Mouse (Mus musculus): ENCODE measurements around the gene Stum. TPM values are rescaled to one million over a fixed set of nuclear protein-coding genes. Genes with fewer than 3 reads are reported as not detected.
A peak's percentile ranks its signal among the peaks of the same experiment; 100 is the strongest.

Stum gene
- total RNA-seq, 2 experiments from 2014 or later, result 0.95 to 1.0 TPM

DNA sequence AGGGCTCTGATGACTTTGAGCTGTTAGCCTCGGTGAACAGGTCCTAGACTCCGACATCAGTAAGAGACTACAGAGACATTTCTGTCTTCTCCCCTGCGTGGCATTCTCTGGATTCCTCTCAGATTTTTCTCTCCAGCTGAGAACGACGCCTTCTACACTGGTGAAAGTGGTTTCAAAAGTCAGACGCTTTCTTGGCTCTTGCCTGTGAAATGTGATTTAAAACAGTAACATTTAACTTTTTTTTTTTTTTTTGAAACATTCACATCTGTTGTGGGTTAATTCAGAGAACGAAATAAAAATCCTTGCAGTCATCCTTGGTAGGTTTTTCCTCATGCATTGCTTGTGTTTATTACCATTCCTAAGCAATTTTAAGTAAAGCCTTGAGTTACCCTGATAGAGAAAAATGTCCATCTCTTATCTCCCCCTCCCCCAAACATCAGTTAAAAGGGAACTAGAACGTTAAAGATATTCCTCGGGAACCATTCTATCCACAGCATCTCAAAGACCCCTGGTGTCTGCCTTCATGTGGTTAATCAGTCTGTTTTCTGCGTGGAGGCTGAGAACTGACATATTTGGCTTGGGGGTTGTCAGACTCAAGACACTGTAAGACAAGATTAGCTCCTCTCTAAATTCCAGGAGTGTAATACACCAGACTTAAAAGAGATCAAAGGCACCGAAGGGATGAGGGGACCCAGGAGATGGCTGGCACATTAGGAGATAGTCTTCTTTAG lies 95.4 kb downstream of the Stum start:
- no peak for DNase-seq (ENCODE audit: low spot score in 2 of 2)

DNA sequence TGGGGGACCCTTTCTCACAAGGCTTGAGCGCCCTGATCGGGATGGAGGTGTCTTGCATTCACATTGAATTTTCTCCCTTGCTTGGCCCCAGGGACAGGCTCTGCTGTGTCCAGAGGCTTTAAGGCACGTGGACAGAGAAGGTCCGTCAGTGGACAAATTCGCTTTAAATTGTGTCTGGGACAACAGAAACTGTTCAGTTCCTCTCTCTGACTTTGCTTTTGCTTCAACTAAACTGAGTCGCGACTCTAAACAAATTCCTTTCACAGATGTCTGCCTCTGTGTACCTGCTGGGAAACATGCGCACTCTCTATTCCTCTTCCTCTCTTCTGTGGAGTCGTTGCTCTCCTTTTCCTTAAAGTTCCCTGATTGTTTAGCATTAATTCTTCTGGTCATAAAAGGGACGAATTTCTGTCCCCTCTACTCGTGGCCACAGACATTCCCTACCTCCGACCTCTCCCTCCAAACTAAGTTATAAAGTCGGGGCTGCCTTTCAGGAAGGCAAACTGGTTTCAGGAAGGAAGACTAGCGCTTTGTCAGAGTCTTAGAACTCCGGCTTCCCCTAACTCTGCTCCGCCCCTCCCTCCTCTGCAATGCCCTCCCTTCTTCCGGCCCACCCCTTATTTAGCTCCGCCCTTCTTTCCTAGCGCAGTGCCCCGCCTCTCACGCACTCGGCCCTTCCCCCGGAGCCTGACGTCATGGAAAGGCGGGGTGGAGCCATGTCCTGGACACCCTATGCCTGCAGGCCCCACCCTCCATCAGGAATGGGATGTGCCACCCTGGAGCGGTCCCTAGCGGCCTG lies 96.2 kb downstream of the Stum start:
- peak; percentile 93 to 98 for DNase-seq (ENCODE audit: low spot score in 2 of 2)

DNA sequence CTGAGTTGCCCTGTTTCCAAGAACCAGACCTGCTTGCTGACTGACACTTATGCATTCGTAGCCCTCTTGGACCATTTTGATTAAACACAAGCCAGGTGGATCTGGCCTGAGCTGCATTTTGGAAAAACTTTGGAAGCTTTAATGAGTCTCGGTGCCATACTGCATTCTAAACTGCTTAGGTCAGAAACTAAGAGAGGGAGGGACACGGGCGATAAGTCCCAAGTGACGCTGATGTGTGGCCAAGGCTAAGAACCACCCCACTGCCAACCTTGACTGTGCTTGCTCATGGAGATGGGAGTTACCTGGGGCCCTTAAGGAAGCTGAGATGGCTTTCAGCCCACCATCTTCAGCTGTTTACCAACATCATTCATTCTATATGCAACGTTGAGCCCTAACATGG lies 98.0 kb downstream of the Stum start:
- DNase-seq (ENCODE audit: low spot score in 2 of 2), result no peak

DNA sequence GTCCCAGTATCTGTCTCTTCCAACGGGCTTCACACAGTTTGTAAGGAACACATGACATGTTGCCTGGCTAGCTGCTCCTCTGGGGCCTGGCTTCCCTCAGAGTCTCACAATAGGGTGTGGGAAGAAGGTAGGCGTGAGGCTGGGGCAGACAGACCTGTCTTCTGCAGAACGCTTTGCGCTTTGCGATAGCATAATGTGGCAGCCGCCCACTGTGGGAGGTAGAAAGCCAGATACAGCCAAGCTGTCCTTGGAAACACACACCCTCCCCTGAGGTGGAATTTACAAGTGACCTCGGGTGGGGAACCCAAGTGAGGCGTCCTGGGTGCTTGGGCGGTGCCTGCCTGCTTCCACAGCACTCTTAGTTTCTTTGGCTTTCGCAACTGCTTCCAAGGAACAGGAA lies 98.8 kb downstream of the Stum start:
- DNase-seq (ENCODE audit: low spot score in 2 of 2), result no peak

DNA sequence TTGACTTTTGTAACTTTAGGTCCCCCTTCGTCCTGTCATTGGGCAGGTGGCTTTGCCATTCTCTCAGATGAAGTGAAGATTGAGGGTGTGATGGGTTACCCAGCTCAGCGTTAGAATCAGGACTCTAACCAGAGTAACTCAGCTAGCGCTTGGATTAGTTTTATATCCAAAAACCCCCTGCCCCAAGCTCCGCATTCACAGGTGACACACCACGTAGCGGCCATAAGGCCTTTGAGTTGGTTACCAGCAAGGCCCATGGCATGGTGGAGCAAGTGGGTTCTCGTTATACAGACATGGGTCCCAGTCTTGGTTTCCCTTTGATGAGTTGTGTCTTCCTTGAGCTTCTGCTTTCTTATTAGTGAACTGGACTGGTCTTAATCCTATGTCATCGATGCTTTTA lies 99.4 kb downstream of the Stum start:
- DNase-seq (ENCODE audit: low spot score in 2 of 2), result no peak

Other genes with a start within 250 kb of the Stum start
- 10 to 100 TPM; 40.2 to 45.4 TPM for gene Psen2, start 220.1 kb downstream of the Stum start, total RNA-seq (2021)
- 10 to 100 TPM; 73.5 to 77.8 TPM for gene Itpkb, start 153.0 kb downstream of the Stum start, total RNA-seq (2021)
- 100 to 1,000 TPM; 120 to 131 TPM for gene Parp1, start 85.4 kb upstream of the Stum start, total RNA-seq (2021)
- gene Lin9, start 157.6 kb upstream of the Stum start, total RNA-seq (2021), result 10 to 100 TPM; 12.2 to 12.3 TPM
- under 1 TPM in 1 of 2 experiments, not detected in 1; 0.17 TPM for gene Mixl1, start 213.5 kb upstream of the Stum start, total RNA-seq (2021)
- gene Acbd3, start 242.5 kb upstream of the Stum start, total RNA-seq (2021), result 10 to 100 TPM; 42.6 to 46.5 TPM

Measured in adrenal gland, postnatal 4 days (tissue).